9 mouse cellular contexts compared by ENCODE assay signal in the genomic region with DNA sequence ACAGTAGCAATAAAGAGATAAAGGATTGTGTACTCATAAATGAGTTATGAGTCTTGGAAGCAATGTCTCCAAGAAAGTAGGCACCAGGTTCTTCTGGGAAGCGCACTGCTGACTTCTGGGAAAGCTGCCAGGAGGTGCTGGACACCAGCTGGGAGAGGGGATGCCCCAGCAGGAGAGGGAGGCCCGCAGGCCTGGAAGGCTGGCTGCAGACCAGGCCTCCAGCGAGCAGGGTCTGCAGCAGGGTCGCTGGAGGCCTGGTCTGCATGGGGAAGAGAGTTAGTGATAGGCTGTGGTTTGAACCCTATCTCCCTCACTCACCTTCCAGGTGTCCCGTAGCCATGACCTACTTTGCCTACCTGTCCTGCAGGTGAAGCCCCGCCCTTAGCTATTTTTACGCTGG.
DNase-seq lines count a peak whose midpoint lies in the region; ATAC-seq and TF ChIP-seq lines count a peak whose summit lies in the region.
"Had no signal": no experiment of that assay in that cellular context is flagged by ENCODE, and none has a peak within 500 bp of the region (broad histone marks: within the 10 kb centered on the region; RNA-seq: fewer than 3 reads in every experiment).

No protein-coding gene starts in this region.

- in situ Hi-C loops in Patski (cut with MboI; ENCODE audit: low pct_unique_long_range_greater_than_20kb) = no loop called here

- H3K27me3 ChIP-seq in Patski = no peaks in the 10 kb centered on the region
- H3K27me3 ChIP-seq: stomach, embryonic 15.5 days had no signal

- TF ChIP-seq CTCF in Patski (IDR thresholded peaks at IDR 0.05) = no peak

- DNase-seq in left cerebral cortex, postnatal 4 days = peak; percentile 68
- DNase-seq in left cerebral cortex, adult 18-20 months (ENCODE audit: low spot score in 2 of 2) = no peak
- DNase-seq in Patski (ENCODE audit: low read depth, low spot score) = peak; percentile 93
- peak; percentile 49 to 71 for DNase-seq in cerebellum, postnatal 25 days
- peak; percentile 42 to 67 for DNase-seq in kidney, postnatal 4 days
- no peak for DNase-seq in T-cell, adult 2 months (ENCODE audit: low spot score)
- no peak for DNase-seq in right cerebral cortex, adult 18-20 months

- POLR2A ChIA-PET in Patski (lab: Charles Lee) = interaction anchor here (0.6 to 1.0 kb wide), 2 partner anchors 42 to 196 kb away, joined by 3 read pairs; a partner anchor contains a TSS

- peak; percentile 60 for ATAC-seq in Patski
- ATAC-seq: inflammation-experienced regulatory T-cells, adult 6 months had no signal

- CTCF ChIA-PET in Patski (lab: Charles Lee) = interaction anchor here (1.3 kb wide), 1 partner anchor 12 kb away, joined by 4 read pairs; no protein-coding TSS in a partner anchor

- intact Hi-C loops in left cerebral cortex, postnatal 4 days (cut with DNase I) = no loop called here

Comparison
In these comparisons a context has a peak if more than half of its experiments do, and no peak if none do; other contexts are left out.
1. DNase-seq: peak in left cerebral cortex, postnatal 4 days (single experiment), Patski (single experiment), cerebellum, postnatal 25 days (2 of 2) and kidney, postnatal 4 days (2 of 2); none in left cerebral cortex, adult 18-20 months (0 of 2), T-cell, adult 2 months (single experiment) and right cerebral cortex, adult 18-20 months (single experiment).